Mouse (Mus musculus) limb, embryonic 14.5 days (tissue): ENCODE results near the gene Iqgap1. TPM values are rescaled to one million over a fixed set of nuclear protein-coding genes. Genes with fewer than 3 reads are reported as not detected.

ENCODE experiments used
- ATAC-seq: fragments of 200-750 bp; cut with Nextera tagmentation; 2 replicates; pipeline ENCODE4 v1.8.0; 2017; ENCODE audit warnings: low read depth, moderate number of reproducible peaks, moderate TSS enrichment; ENCODE audit not compliant: low FRiP score
- DNase-seq: peaks from one replicate; pipeline ENCODE4 v3.0.0-alpha.2; 2015; ENCODE audit warnings: low spot score
- H3K27ac ChIP-seq: fragments of 300-500 bp; sonication (generic); replicated peaks from 2 replicates; pipeline ENCODE4 v1.5.1; 2014; ENCODE audit warnings: low read depth, mild to moderate bottlenecking, low read length, moderate library complexity, mixed read lengths
- H3K27me3 ChIP-seq: fragments of 300-500 bp; sonication (generic); 2 replicates; pipeline ENCODE4 v1.6.1; 2014; ENCODE audit warnings: low read length, mixed read lengths; ENCODE audit not compliant: control insufficient read depth, insufficient read depth
- H3K36me3 ChIP-seq: fragments of 300-500 bp; sonication (generic); 2 replicates; pipeline ENCODE4 v1.6.1; 2014; ENCODE audit warnings: mild to moderate bottlenecking, low read length, moderate library complexity, mixed read lengths; ENCODE audit not compliant: control insufficient read depth, insufficient read depth
- H3K4me1 ChIP-seq: fragments of 300-500 bp; sonication (generic); 2 replicates; pipeline ENCODE4 v1.6.1; 2014; ENCODE audit warnings: antibody characterized with exemption, low read length, mixed read lengths; ENCODE audit not compliant: control insufficient read depth, insufficient read depth
- H3K4me2 ChIP-seq: fragments of 300-500 bp; sonication (generic); replicated peaks from 2 replicates; pipeline ENCODE4 v1.6.1; 2014; ENCODE audit warnings: low read depth, mild to moderate bottlenecking, low read length, moderate library complexity; ENCODE audit not compliant: severe bottlenecking
- H3K4me3 ChIP-seq: fragments of 300-500 bp; sonication (generic); replicated peaks from 2 replicates; pipeline ENCODE4 v1.5.1; 2014; ENCODE audit warnings: low read length
- H3K9ac ChIP-seq: fragments of 300-500 bp; sonication (generic); 2 replicates; pipeline ENCODE4 v1.6.1; 2014; ENCODE audit warnings: mild to moderate bottlenecking, low read depth, low read length, moderate library complexity; ENCODE audit not compliant: severe bottlenecking
- H3K9me3 ChIP-seq: fragments of 300-500 bp; sonication (generic); 2 replicates; pipeline ENCODE4 v1.6.1; 2016; ENCODE audit warnings: low read length; ENCODE audit not compliant: control insufficient read depth
- POLR2A ChIP-seq: fragments of 200-500 bp; IDR thresholded peaks from 2 replicates; pipeline ENCODE4 v1.8.0; 2012; ENCODE audit warnings: inconsistent platforms, mild to moderate bottlenecking, moderate library complexity, borderline replicate concordance; ENCODE audit not compliant: insufficient read depth, insufficient read length; ENCODE audit errors: extremely low read depth
- WGBS: fragments of 180-500 bp; shearing (Covaris S2); extraction: QIAGEN DNeasy Blood & Tissue Kit; methylation state at CpG from one replicate; pipeline ENCODE4 v1.1.7; 2014; 5-methylcytosine and 5-hydroxymethylcytosine counted together
- polyA plus RNA-seq, 2 experiments: library from polyadenylated mRNA; depleted of rRNA in 1 of 2; stranded (reverse) in 1 of 2; unstranded in 1 of 2; fragments of >200 nt; fragmentation: Nextera tagmentation in 1 of 2; extraction: Ambion mirVana in 1 of 2; gene quantifications; 2 replicates each; pipeline versions ENCODE4 v1.2.1 to v1.2.3; 2012 to 2014

Iqgap1 gene
- polyA plus RNA-seq, 2 experiments: 43.9 to 93.2 TPM

DNA sequence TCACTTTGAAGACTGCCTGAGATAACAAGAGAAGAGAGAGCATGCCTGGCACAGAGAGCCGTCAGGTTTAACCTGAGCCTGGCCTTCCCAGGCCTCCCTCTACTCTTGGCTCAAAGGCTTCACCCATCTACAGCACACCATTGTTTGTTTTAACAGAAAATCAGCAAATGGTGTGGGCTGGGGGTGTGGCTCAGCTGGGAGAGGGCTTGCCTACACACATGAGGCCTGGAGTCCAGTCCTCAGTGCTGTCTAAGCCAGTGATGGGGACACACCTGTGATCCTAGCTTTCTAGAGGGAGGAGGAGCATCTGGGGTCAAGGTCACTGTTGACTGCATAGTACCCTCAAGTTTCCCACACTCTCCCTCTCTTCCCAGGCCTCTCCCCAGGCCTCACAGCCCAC, 143.1 kb downstream of the Iqgap1 start:
- Histone ChIP-seq H3K4me1 (peaks cover 15% of the 10 kb centered on the region), H3K9ac (no peak overlapping the region), H3K36me3 (no peaks in the 10 kb centered on the region), H3K27me3 (no peaks in the 10 kb centered on the region), H3K4me3 (no peak overlapping the region), H3K27ac (no peak overlapping the region), H3K9me3 (no peaks in the 10 kb centered on the region), H3K4me2 (no peak overlapping the region)
- no peak for TF ChIP-seq POLR2A
- 69% methylated on average over 1 of the region's 1 CpGs for WGBS
- no peak for DNase-seq
- ATAC-seq: no peak

DNA sequence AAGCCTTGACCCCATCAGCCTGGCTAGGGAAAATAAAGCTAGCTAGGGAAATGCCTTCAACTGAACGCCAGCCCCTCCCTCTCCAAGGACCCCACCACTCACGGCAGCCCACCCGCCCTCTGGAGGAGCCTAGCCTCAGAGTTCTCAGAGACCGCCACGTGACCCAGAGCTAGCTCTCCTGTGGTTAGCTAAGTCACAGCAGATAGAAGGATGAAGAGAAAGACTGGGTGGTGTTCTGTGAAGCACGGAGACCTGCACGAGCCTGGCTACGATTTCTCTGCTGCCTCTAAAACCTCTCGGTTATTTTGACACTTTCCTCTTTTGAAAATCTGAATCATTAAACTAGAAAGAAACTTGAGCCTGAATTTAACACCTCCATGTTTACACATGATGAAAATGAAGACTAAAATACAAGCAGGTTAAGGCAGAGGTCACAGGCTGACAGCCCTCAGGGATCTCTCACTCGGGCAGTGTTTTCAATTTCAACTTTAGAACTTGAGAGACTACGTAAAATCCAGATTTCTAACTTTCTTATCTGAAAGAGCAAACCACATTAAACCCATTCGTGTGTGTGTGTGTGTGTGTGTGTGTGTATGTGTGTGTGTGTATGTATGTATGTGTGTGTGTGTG, 145.4 kb downstream of the Iqgap1 start:
- H3K9me3 ChIP-seq: no peaks in the 10 kb centered on the region
- ATAC-seq: no peak; the same call in 1 of the 2 replicates
- no peak overlapping the region for H3K27ac ChIP-seq
- H3K9ac ChIP-seq: 0 out of 2 replicates have a peak overlapping the region, but pooled peaks have one; percentile 32
- 19% methylated on average over 12 of the region's 12 CpGs for WGBS
- TF ChIP-seq POLR2A: no peak
- peaks cover 9% of the 10 kb centered on the region for H3K4me1 ChIP-seq
- no peak for DNase-seq
- no peaks in the 10 kb centered on the region for H3K27me3 ChIP-seq
- 0 out of 2 replicates have a peak overlapping the region, but pooled peaks have one; percentile 5 for H3K4me2 ChIP-seq
- H3K36me3 ChIP-seq: peaks cover 4% of the 10 kb centered on the region; the same call in 1 of the 2 replicates
- no peak overlapping the region for H3K4me3 ChIP-seq

DNA sequence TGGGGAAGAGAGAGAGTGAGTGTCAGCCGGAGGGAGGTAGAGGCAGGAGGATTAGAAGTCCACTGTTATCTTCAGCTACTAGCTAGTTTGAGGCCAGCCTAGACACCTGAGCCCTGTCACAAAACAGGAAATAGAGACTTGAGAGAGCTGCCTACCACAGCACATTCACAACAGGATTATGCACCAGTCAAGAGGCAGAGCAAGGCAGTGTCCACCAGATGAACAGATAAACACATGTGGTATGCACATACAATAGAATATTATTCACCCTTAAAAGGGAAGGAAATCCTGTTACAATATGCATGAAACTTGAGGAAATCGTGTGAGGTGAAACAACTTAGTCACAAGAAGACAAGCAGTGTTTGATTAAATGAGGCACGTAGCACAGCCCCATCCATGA, 153.5 kb downstream of the Iqgap1 start:
- Histone ChIP-seq H3K4me3 (no peak overlapping the region), H3K36me3 (peaks cover 12% of the 10 kb centered on the region; the same call in 1 of the 2 replicates), H3K4me1 (peaks cover 3% of the 10 kb centered on the region; the same call in 1 of the 2 replicates), H3K27ac (no peak overlapping the region; the same call in 1 of the 2 replicates), H3K9me3 (no peaks in the 10 kb centered on the region), H3K4me2 (no peak overlapping the region), H3K27me3 (no peaks in the 10 kb centered on the region), H3K9ac (no peak overlapping the region)
- DNase-seq (no peak), ATAC-seq (no peak)
- WGBS: 77% methylated on average over 3 of the region's 3 CpGs
- TF ChIP-seq POLR2A: no peak

DNA sequence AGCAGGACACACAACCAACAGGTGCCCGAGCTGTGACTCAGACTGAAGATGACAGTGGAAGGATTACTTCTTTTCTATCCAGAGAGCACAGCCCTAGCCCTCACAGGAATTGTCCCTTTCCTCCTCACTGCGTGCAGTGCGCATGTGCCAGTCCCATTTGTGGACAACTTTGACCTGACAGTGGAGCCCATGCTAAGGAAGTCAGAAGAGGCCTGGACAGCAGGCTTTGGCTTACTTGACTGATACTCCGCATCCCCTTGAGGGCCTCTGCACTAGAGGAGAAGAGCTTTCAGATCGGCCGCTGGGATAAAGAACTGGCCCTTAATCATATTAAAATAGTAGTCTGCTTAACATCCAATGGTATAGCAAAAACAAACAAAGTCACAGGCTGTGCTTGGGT, 154.9 kb downstream of the Iqgap1 start:
- no peak for TF ChIP-seq POLR2A

DNA sequence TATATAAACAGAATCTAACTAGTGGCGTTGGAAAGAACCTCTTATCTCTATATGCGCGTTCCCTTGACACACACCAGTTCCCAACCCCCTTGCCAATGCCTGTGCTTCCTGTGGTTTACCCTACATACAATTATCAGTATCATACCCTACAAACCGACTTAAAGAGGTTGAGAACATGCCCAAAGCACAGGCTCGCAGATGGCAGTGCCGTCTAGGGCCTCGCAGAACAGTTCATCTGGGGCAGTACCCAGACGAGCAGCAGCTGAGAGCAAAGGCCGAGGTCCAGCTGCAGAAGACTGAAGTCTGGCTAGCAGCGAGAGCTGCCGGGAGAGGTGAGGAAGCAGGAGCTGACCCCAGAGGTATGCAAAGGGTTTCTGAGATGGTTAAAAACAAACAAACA, 158.6 kb downstream of the Iqgap1 start:
- WGBS: 50% methylated on average over 11 of the region's 11 CpGs
- H3K9me3 ChIP-seq: no peaks in the 10 kb centered on the region
- peaks cover 21% of the 10 kb centered on the region for H3K4me1 ChIP-seq
- no peak overlapping the region for H3K9ac ChIP-seq
- ATAC-seq: no peak
- H3K36me3 ChIP-seq: peaks cover 5% of the 10 kb centered on the region
- peak overlapping the region; percentile 45; the same call in 1 of the 2 replicates for H3K27ac ChIP-seq
- no peak overlapping the region for H3K4me2 ChIP-seq
- H3K27me3 ChIP-seq: no peaks in the 10 kb centered on the region
- no peak overlapping the region for H3K4me3 ChIP-seq
- no peak for TF ChIP-seq POLR2A
- DNase-seq: no peak

More for the DNA sequence above, 154.9 kb downstream of the Iqgap1 start:
- no peak overlapping the region for H3K4me3 ChIP-seq
- no peak overlapping the region for H3K4me2 ChIP-seq
- no peak overlapping the region for H3K9ac ChIP-seq
- H3K27me3 ChIP-seq: no peaks in the 10 kb centered on the region
- 87% methylated on average over 6 of the region's 6 CpGs for WGBS
- DNase-seq (no peak), ATAC-seq (no peak)
- peaks cover 16% of the 10 kb centered on the region for H3K4me1 ChIP-seq
- no peak overlapping the region for H3K27ac ChIP-seq
- H3K36me3 ChIP-seq: peaks cover 8% of the 10 kb centered on the region; the same call in 1 of the 2 replicates
- no peaks in the 10 kb centered on the region for H3K9me3 ChIP-seq
